Mouse (Mus musculus) heart, embryonic 14.5 days (tissue): ENCODE data around the gene Glrx3. TPM values are rescaled to one million over a fixed set of nuclear protein-coding genes. Genes with fewer than 3 reads are reported as not detected.

Source experiments
- ATAC-seq: fragments of 200-750 bp; cut with Nextera tagmentation; 2 replicates; pipeline ENCODE4 v1.8.0; 2017; ENCODE audit warnings: low read depth, moderate TSS enrichment; ENCODE audit not compliant: insufficient number of reproducible peaks, insufficient read depth, low FRiP score
- H3K27ac ChIP-seq, 2 experiments: fragments of 200-500 bp in 1 of 2; fragments of 300-500 bp in 1 of 2; sonication (generic) in 1 of 2; replicated peaks in 1 of 2; 2 replicates each; pipeline ENCODE4 v1.5.1; 2012 to 2014; ENCODE audit warnings: low read depth in 2 of 2, low read length in 2 of 2, control low read depth in 1 of 2, mild to moderate bottlenecking in 1 of 2, mixed read lengths in 1 of 2; ENCODE audit not compliant: control insufficient read depth in 1 of 2, insufficient read depth in 1 of 2
- H3K27me3 ChIP-seq: fragments of 300-500 bp; sonication (generic); 2 replicates; pipeline ENCODE4 v1.6.1; 2014; ENCODE audit warnings: mild to moderate bottlenecking, low read length, control low read depth; ENCODE audit not compliant: control insufficient read depth, insufficient read depth
- H3K36me3 ChIP-seq: fragments of 300-500 bp; sonication (generic); 2 replicates; pipeline ENCODE4 v1.6.1; 2014; ENCODE audit warnings: mild to moderate bottlenecking, control low read depth, low read length, mixed read lengths; ENCODE audit not compliant: control insufficient read depth, insufficient read depth
- H3K4me1 ChIP-seq, 2 experiments: fragments of 200-500 bp in 1 of 2; fragments of 300-500 bp in 1 of 2; sonication (generic) in 1 of 2; 2 replicates each; pipeline ENCODE4 v1.6.1; 2012 to 2014; ENCODE audit warnings: low read length in 2 of 2, control low read depth in 1 of 2, mixed read lengths in 1 of 2; ENCODE audit not compliant: control insufficient read depth in 2 of 2, insufficient read depth in 2 of 2
- H3K4me2 ChIP-seq: fragments of 300-500 bp; sonication (generic); 2 replicates; pipeline ENCODE4 v1.6.1; 2014; ENCODE audit warnings: mild to moderate bottlenecking, low read length
- H3K4me3 ChIP-seq, 2 experiments: fragments of 200-500 bp in 1 of 2; fragments of 300-500 bp in 1 of 2; sonication (generic) in 1 of 2; 2 replicates each; pipeline ENCODE4 v1.5.1; 2012 to 2014; ENCODE audit warnings: low read length in 2 of 2, mild to moderate bottlenecking in 2 of 2, control low read depth in 1 of 2, low read depth in 1 of 2, moderate library complexity in 1 of 2; ENCODE audit not compliant: control insufficient read depth in 1 of 2, insufficient read depth in 1 of 2
- H3K9ac ChIP-seq: fragments of 300-500 bp; sonication (generic); 2 replicates; pipeline ENCODE4 v1.6.1; 2014; ENCODE audit warnings: mild to moderate bottlenecking, low read length
- H3K9me3 ChIP-seq: fragments of 300-500 bp; sonication (generic); 2 replicates; pipeline ENCODE4 v1.6.1; 2016; ENCODE audit warnings: low read length, control low read depth; ENCODE audit not compliant: control insufficient read depth
- WGBS: fragments of 180-500 bp; shearing (Covaris S2); extraction: QIAGEN DNeasy Blood & Tissue Kit; methylation state at CpG from one replicate; pipeline ENCODE4 v1.1.7; 2014; 5-methylcytosine and 5-hydroxymethylcytosine counted together
- polyA plus RNA-seq: library from polyadenylated mRNA; unstranded; fragments of >200 nt; fragmentation: Nextera tagmentation; extraction: Ambion mirVana; gene quantifications from 2 replicates; pipeline ENCODE4 v1.2.1, GENCODE M21; 2014

The Glrx3 gene
- polyA plus RNA-seq, 1 experiment from 2014 or later: 200 TPM

DNA sequence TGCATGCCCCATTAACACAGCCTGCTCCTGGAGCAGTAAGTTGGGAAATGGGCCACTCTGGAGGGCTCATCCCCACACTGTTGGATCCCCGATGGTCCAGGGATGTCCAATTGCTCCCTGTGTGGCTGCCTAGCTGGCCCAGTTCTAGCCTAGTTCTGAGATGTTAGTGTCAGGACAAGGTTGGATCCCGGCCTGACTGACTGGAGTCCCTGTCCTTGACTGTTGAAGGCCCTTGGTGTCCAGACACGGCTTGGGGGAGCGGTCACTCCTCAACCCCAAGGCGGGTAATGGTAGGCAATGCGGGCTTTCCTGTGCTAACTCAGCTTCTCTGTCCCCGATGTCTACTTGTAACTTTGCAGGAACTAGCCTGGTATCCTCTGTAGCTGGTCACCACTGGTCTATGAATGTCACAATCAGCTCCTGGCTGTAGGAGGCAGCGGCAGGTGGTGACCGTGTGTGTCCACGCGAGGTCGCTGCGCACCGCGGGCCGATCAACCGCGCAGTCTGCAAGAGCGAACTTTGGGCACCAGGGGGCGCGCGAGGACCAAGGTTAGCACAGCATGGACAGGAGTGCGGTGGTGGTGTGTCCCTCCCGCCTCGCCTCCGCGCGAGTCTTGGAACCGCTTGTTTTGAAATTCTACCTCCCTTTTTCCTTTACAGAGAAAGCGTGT is 40.7 kb downstream of the Glrx3 start:
- Histone ChIP-seq H3K9me3 (no peaks in the 10 kb centered on the region), H3K9ac (peak overlapping the region; percentile 40; the same call in 1 of the 2 replicates), H3K4me3 (peak overlapping the region; percentile 9 to 29; a peak in 3 of 4 replicates), H3K36me3 (no peaks in the 10 kb centered on the region), H3K27ac (no peak overlapping the region), H3K4me2 (peak overlapping the region; percentile 60), H3K27me3 (peaks cover 22% of the 10 kb centered on the region), H3K4me1 (peaks cover 3% of the 10 kb centered on the region in 2 experiments; a peak in 3 of 4 replicates)
- 14% methylated on average over 30 of the region's 30 CpGs for WGBS
- peak; percentile 65; the same call in 1 of the 2 replicates for ATAC-seq

GRCm38 (mm10) chr7:137478621-137478982 is 41.2 kb downstream of the Glrx3 start:
- H3K9ac ChIP-seq: peak overlapping the region; percentile 40; the same call in 1 of the 2 replicates
- H3K4me1 ChIP-seq: peaks cover 3% of the 10 kb centered on the region in 2 experiments; a peak in 3 of 4 replicates
- ATAC-seq: no peak
- H3K27ac ChIP-seq: no peak overlapping the region
- WGBS: 19% methylated on average over 5 of the region's 5 CpGs
- peak overlapping the region; percentile 60 for H3K4me2 ChIP-seq
- H3K27me3 ChIP-seq: peaks cover 22% of the 10 kb centered on the region
- no peaks in the 10 kb centered on the region for H3K36me3 ChIP-seq
- peak overlapping the region; percentile 9 to 29; a peak in 3 of 4 replicates for H3K4me3 ChIP-seq
- no peaks in the 10 kb centered on the region for H3K9me3 ChIP-seq

GRCm38 (mm10) chr7:137480839-137481238 is 43.4 kb downstream of the Glrx3 start:
- H3K4me3 ChIP-seq: no peak overlapping the region
- peaks cover 22% of the 10 kb centered on the region for H3K27me3 ChIP-seq
- no peak overlapping the region for H3K27ac ChIP-seq
- H3K9me3 ChIP-seq: no peaks in the 10 kb centered on the region
- ATAC-seq: no peak
- no peak overlapping the region for H3K9ac ChIP-seq
- H3K36me3 ChIP-seq: no peaks in the 10 kb centered on the region
- 81% methylated on average over 6 of the region's 6 CpGs for WGBS
- H3K4me2 ChIP-seq: no peak overlapping the region
- peaks cover 0 to 3% of the 10 kb centered on the region in 2 experiments; a peak in 3 of 4 replicates for H3K4me1 ChIP-seq

DNA sequence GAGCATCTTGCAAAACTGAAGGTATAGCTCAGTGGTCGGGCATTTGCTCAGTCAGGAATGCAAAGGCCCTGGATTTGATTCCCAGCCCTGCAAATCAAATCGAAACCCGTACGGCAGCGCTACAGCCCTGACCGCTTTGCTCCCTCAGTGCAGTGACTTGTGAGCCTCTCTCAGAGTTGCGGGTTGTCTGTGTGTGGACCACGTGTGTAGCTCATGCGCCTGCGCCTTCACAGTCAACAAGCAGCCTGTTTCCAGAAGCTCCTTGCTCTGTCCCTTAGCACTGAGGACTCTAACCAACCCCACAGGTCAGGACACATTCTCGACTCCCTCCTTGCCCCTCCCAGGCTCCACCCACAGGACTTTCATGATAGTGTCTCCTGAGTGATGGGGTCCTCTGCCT is 46.6 kb downstream of the Glrx3 start:
- no peak overlapping the region for H3K4me2 ChIP-seq
- H3K4me1 ChIP-seq: no peaks in the 10 kb centered on the region
- no peaks in the 10 kb centered on the region for H3K9me3 ChIP-seq
- H3K27ac ChIP-seq: no peak overlapping the region
- ATAC-seq: no peak
- H3K4me3 ChIP-seq: no peak overlapping the region
- H3K9ac ChIP-seq: no peak overlapping the region
- no peaks in the 10 kb centered on the region for H3K36me3 ChIP-seq
- peaks cover 3% of the 10 kb centered on the region for H3K27me3 ChIP-seq
- WGBS: 84% methylated on average over 11 of the region's 11 CpGs

DNA sequence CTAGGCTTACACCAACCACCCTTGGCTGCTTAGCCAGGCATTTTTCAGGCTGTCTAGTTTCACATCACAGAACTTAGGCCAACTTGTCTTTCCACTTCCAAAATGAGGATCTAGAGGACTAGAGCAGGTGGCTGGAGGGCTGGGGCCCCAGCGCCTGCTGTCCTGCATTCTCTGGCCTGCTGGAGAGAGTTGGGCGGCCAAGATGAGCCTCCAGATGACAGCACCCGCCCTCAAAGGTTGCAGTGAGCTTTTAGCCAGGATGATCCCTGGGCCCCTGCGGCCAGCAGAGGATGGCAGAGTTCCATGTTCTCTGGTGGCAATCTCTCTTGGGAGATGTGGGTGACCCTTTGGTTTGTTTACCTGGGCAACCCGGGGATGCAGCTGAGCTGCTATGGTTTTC is 51.0 kb downstream of the Glrx3 start:
- Histone ChIP-seq H3K27me3 (no peaks in the 10 kb centered on the region; the same call in 1 of the 2 replicates), H3K4me2 (no peak overlapping the region), H3K27ac (no peak overlapping the region), H3K4me1 (no peaks in the 10 kb centered on the region), H3K4me3 (no peak overlapping the region), H3K9me3 (no peaks in the 10 kb centered on the region), H3K9ac (no peak overlapping the region), H3K36me3 (no peaks in the 10 kb centered on the region)
- ATAC-seq: no peak
- WGBS: 51% methylated on average over 5 of the region's 5 CpGs

DNA sequence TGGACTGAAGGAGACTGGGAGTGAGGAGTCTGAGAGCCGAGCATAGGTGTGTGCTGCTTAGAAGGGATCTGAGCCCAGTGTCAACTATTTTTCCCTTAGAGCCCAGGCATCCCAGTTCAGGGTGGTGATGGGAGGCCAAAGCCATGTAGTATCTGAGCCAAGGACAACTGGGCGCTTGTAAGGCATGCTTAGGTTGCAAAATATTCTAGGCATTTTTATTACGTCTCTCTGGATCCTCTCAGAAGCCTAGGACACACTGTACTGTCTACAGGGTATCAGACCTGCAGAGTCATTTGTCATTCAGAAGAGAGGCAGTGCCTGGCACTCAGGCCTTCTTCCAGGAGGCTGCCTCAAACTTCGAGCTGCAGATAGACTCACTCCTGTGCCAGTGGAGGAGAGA is 53.3 kb downstream of the Glrx3 start:
- H3K9me3 ChIP-seq: no peaks in the 10 kb centered on the region
- 34% methylated on average over 4 of the region's 4 CpGs for WGBS
- no peak overlapping the region for H3K4me3 ChIP-seq
- H3K27ac ChIP-seq: no peak overlapping the region
- H3K4me1 ChIP-seq: no peaks in the 10 kb centered on the region
- no peaks in the 10 kb centered on the region for H3K36me3 ChIP-seq
- no peak for ATAC-seq
- H3K9ac ChIP-seq: no peak overlapping the region
- no peak overlapping the region for H3K4me2 ChIP-seq
- H3K27me3 ChIP-seq: no peaks in the 10 kb centered on the region; the same call in 1 of the 2 replicates

GRCm38 (mm10) chr7:137492307-137492973 is 55.0 kb downstream of the Glrx3 start:
- no peak for ATAC-seq

More at GRCm38 (mm10) chr7:137492307-137492973, 55.0 kb downstream of the Glrx3 start:
- Histone ChIP-seq H3K36me3 (no peaks in the 10 kb centered on the region), H3K4me2 (no peak overlapping the region), H3K27ac (no peak overlapping the region), H3K9me3 (no peaks in the 10 kb centered on the region), H3K4me1 (no peaks in the 10 kb centered on the region), H3K27me3 (no peaks in the 10 kb centered on the region), H3K4me3 (no peak overlapping the region), H3K9ac (no peak overlapping the region)
- 73% methylated on average over 8 of the region's 8 CpGs for WGBS
